Mouse (Mus musculus) kidney, embryonic 14.5 days (tissue): ENCODE data around the gene Cdc37l1. TPM values are rescaled to one million over a fixed set of nuclear protein-coding genes. Genes with fewer than 3 reads are reported as not detected.

Experiments
- ATAC-seq: fragments of 200-750 bp; cut with Nextera tagmentation; 2 replicates; pipeline ENCODE4 v1.8.0; 2017; ENCODE audit warnings: moderate number of reproducible peaks, mild to moderate bottlenecking, moderate TSS enrichment, moderate library complexity; ENCODE audit not compliant: low FRiP score, low TSS enrichment
- H3K27ac ChIP-seq: fragments of 300-500 bp; sonication (generic); 2 replicates; pipeline ENCODE4 v1.5.1; 2014; ENCODE audit warnings: low read depth, mild to moderate bottlenecking, low read length, moderate library complexity, mixed read lengths
- H3K27me3 ChIP-seq: fragments of 300-500 bp; sonication (generic); 2 replicates; pipeline ENCODE4 v1.6.1; 2014; ENCODE audit warnings: mild to moderate bottlenecking, low read length; ENCODE audit not compliant: control insufficient read depth, insufficient read depth
- H3K36me3 ChIP-seq: fragments of 300-500 bp; sonication (generic); 2 replicates; pipeline ENCODE4 v1.6.1; 2014; ENCODE audit warnings: low read length, mixed read lengths; ENCODE audit not compliant: control insufficient read depth, insufficient read depth
- H3K4me1 ChIP-seq: fragments of 300-500 bp; sonication (generic); 2 replicates; pipeline ENCODE4 v1.6.1; 2014; ENCODE audit warnings: low read length, mixed read lengths; ENCODE audit not compliant: control insufficient read depth, insufficient read depth
- H3K4me2 ChIP-seq: fragments of 300-500 bp; sonication (generic); replicated peaks from 2 replicates; pipeline ENCODE4 v1.6.1; 2014; ENCODE audit warnings: low read depth, mild to moderate bottlenecking, low read length
- H3K4me3 ChIP-seq: fragments of 300-500 bp; sonication (generic); 2 replicates; pipeline ENCODE4 v1.5.1; 2014; ENCODE audit warnings: mild to moderate bottlenecking, low read length
- H3K9ac ChIP-seq: fragments of 300-500 bp; sonication (generic); 2 replicates; pipeline ENCODE4 v1.6.1; 2014; ENCODE audit warnings: low read depth, mild to moderate bottlenecking, low read length, moderate library complexity
- H3K9me3 ChIP-seq: fragments of 300-500 bp; sonication (generic); 2 replicates; pipeline ENCODE4 v1.6.1; 2016; ENCODE audit warnings: low read length; ENCODE audit not compliant: control insufficient read depth
- WGBS: fragments of 180-500 bp; shearing (Covaris S2); extraction: QIAGEN DNeasy Blood & Tissue Kit; methylation state at CpG from one replicate; pipeline ENCODE4 v1.1.7; 2014; 5-methylcytosine and 5-hydroxymethylcytosine counted together
- polyA plus RNA-seq: library from polyadenylated mRNA; unstranded; fragments of >200 nt; fragmentation: Nextera tagmentation; extraction: Ambion mirVana; gene quantifications from 2 replicates; pipeline ENCODE4 v1.2.1, GENCODE M21; 2014

The Cdc37l1 gene
- polyA plus RNA-seq, 1 experiment from 2014 or later = 47.2 TPM

- H3K36me3 ChIP-seq = peaks cover 18% of the 10 kb centered on the region
Observed at GRCm38 (mm10) chr19:29037541-29037940, 47.4 kb downstream of the Cdc37l1 start.

GRCm38 (mm10) chr19:29039334-29039733 lies 49.2 kb downstream of the Cdc37l1 start:
- Histone ChIP-seq H3K36me3 (peaks cover 14% of the 10 kb centered on the region), H3K27me3 (no peaks in the 10 kb centered on the region), H3K27ac (no peak overlapping the region), H3K9ac (no peak overlapping the region), H3K9me3 (no peaks in the 10 kb centered on the region), H3K4me3 (no peak overlapping the region), H3K4me1 (no peaks in the 10 kb centered on the region), H3K4me2 (no peak overlapping the region)
- ATAC-seq = no peak

More at GRCm38 (mm10) chr19:29037541-29037940, 47.4 kb downstream of the Cdc37l1 start:
- no peak for ATAC-seq
- Histone ChIP-seq H3K27me3 (no peaks in the 10 kb centered on the region), H3K27ac (no peak overlapping the region), H3K9ac (no peak overlapping the region), H3K4me1 (no peaks in the 10 kb centered on the region), H3K9me3 (no peaks in the 10 kb centered on the region), H3K4me3 (no peak overlapping the region), H3K4me2 (no peak overlapping the region)
- WGBS = 92% methylated on average over 10 of the region's 10 CpGs

- Histone ChIP-seq H3K27ac (no peak overlapping the region), H3K27me3 (no peaks in the 10 kb centered on the region), H3K9me3 (no peaks in the 10 kb centered on the region), H3K4me2 (no peak overlapping the region), H3K4me1 (no peaks in the 10 kb centered on the region), H3K4me3 (no peak overlapping the region), H3K36me3 (peaks cover 14% of the 10 kb centered on the region), H3K9ac (no peak overlapping the region)
- ATAC-seq = no peak
- 80% methylated on average over 4 of the region's 4 CpGs for WGBS
Observed at GRCm38 (mm10) chr19:29040206-29040605, 50.1 kb downstream of the Cdc37l1 start.

- no peak overlapping the region for H3K4me2 ChIP-seq
- ATAC-seq = no peak
- no peaks in the 10 kb centered on the region for H3K9me3 ChIP-seq
- H3K27me3 ChIP-seq = no peaks in the 10 kb centered on the region
- no peaks in the 10 kb centered on the region for H3K4me1 ChIP-seq
- H3K4me3 ChIP-seq = no peak overlapping the region
- no peak overlapping the region for H3K27ac ChIP-seq
- H3K36me3 ChIP-seq = peaks cover 3% of the 10 kb centered on the region
- WGBS = 70% methylated on average over 6 of the region's 6 CpGs
- no peak overlapping the region for H3K9ac ChIP-seq
Observed at GRCm38 (mm10) chr19:29042143-29042542, 52.0 kb downstream of the Cdc37l1 start.

GRCm38 (mm10) chr19:29042647-29043046 lies 52.5 kb downstream of the Cdc37l1 start:
- no peak overlapping the region for H3K4me3 ChIP-seq
- H3K4me2 ChIP-seq = no peak overlapping the region
- no peaks in the 10 kb centered on the region for H3K9me3 ChIP-seq
- H3K27me3 ChIP-seq = no peaks in the 10 kb centered on the region
- ATAC-seq = no peak
- H3K4me1 ChIP-seq = no peaks in the 10 kb centered on the region
- H3K36me3 ChIP-seq = no peaks in the 10 kb centered on the region; the same call in 1 of the 2 replicates
- H3K27ac ChIP-seq = no peak overlapping the region
- no peak overlapping the region for H3K9ac ChIP-seq
- WGBS = 89% methylated on average over 9 of the region's 9 CpGs

GRCm38 (mm10) chr19:29044353-29044768 lies 54.2 kb downstream of the Cdc37l1 start:
- Histone ChIP-seq H3K4me1 (no peaks in the 10 kb centered on the region), H3K4me2 (no peak overlapping the region), H3K27me3 (no peaks in the 10 kb centered on the region), H3K36me3 (no peaks in the 10 kb centered on the region), H3K27ac (no peak overlapping the region), H3K9ac (no peak overlapping the region), H3K4me3 (no peak overlapping the region), H3K9me3 (no peaks in the 10 kb centered on the region)
- no peak for ATAC-seq
- 70% methylated on average over 9 of the region's 9 CpGs for WGBS

- no peaks in the 10 kb centered on the region for H3K4me1 ChIP-seq
- no peaks in the 10 kb centered on the region for H3K9me3 ChIP-seq
- 37% methylated on average over 4 of the region's 4 CpGs for WGBS
- H3K9ac ChIP-seq = no peak overlapping the region
- H3K27me3 ChIP-seq = no peaks in the 10 kb centered on the region
- H3K36me3 ChIP-seq = no peaks in the 10 kb centered on the region
- H3K4me2 ChIP-seq = peak overlapping the region; percentile 73; the same call in 1 of the 2 replicates
- no peak overlapping the region for H3K27ac ChIP-seq
- no peak overlapping the region for H3K4me3 ChIP-seq
- ATAC-seq = no peak
Observed at GRCm38 (mm10) chr19:29045369-29045768, 55.2 kb downstream of the Cdc37l1 start.

GRCm38 (mm10) chr19:29045956-29046650 lies 56.0 kb downstream of the Cdc37l1 start:
- ATAC-seq = peak; percentile 50
- WGBS = 21% methylated on average over 15 of the region's 15 CpGs

GRCm38 (mm10) chr19:29046961-29047333 lies 56.8 kb downstream of the Cdc37l1 start:
- 28% methylated on average over 4 of the region's 4 CpGs for WGBS
- Histone ChIP-seq H3K27ac (peak overlapping the region; percentile 84), H3K36me3 (no peaks in the 10 kb centered on the region), H3K9ac (peak overlapping the region; percentile 91), H3K4me2 (peak overlapping the region; percentile 73), H3K9me3 (no peaks in the 10 kb centered on the region), H3K27me3 (no peaks in the 10 kb centered on the region), H3K4me3 (peak overlapping the region; percentile 88), H3K4me1 (no peaks in the 10 kb centered on the region)
- ATAC-seq = no peak

More at GRCm38 (mm10) chr19:29045956-29046650, 56.0 kb downstream of the Cdc37l1 start:
- Histone ChIP-seq H3K9me3 (no peaks in the 10 kb centered on the region), H3K4me2 (peak overlapping the region; percentile 73), H3K27me3 (no peaks in the 10 kb centered on the region), H3K36me3 (no peaks in the 10 kb centered on the region), H3K9ac (0 out of 2 replicates have a peak overlapping the region, but pooled peaks have one; percentile 1), H3K27ac (peak overlapping the region; percentile 25; the same call in 1 of the 2 replicates), H3K4me3 (peak overlapping the region; percentile 88), H3K4me1 (no peaks in the 10 kb centered on the region)
